Mouse (Mus musculus) bone marrow, adult 2 months (tissue): ENCODE measurements at regions not wholly inside any gene's neighbourhood (a gene's known extent, or its start where the extent isn't known, plus 50 kb on each side); places are given as distances from the start of the nearest gene placed in this dataset.

Source experiments
- CTCF ChIP-seq: fragments of 200-500 bp; IDR thresholded peaks from 2 replicates; pipeline ENCODE4 v1.5.1; 2011; ENCODE audit warnings: low read length, control low read depth; ENCODE audit not compliant: control insufficient read depth, insufficient read depth
- POLR2A ChIP-seq: fragments of 200-500 bp; IDR thresholded peaks from 2 replicates; pipeline ENCODE4 v1.6.1; 2011; ENCODE audit warnings: low read depth, mild to moderate bottlenecking, control low read depth, low read length, borderline replicate concordance; ENCODE audit not compliant: control insufficient read depth

GRCm38 (mm10) chr11:44133244-44133643 is 232.2 kb upstream of the Adra1b start:
- no peak for TF ChIP-seq CTCF
- no peak for TF ChIP-seq POLR2A
